Mouse (Mus musculus) hindbrain, embryonic 11.5 days (tissue): Measurements from ENCODE around the gene 1600002K03Rik. TPM values are rescaled to one million over a fixed set of nuclear protein-coding genes. Genes with fewer than 3 reads are reported as not detected.
"Not testable (repeated sequence)": the region's sequence is repeated elsewhere in the genome, so short reads cannot be mapped to it uniquely, and the experiment has no call there.

ENCODE experiments used
- ATAC-seq: fragments of 200-750 bp; cut with Nextera tagmentation; 2 replicates; pipeline ENCODE4 v1.8.0; 2017; ENCODE audit warnings: mild to moderate bottlenecking, moderate TSS enrichment, moderate library complexity; ENCODE audit not compliant: low FRiP score
- DNase-seq: peaks from one replicate; pipeline ENCODE4 v3.0.0-alpha.2; 2015; ENCODE audit warnings: low spot score
- H3K27ac ChIP-seq: fragments of 300-500 bp; sonication (generic); 2 replicates; pipeline ENCODE4 v1.5.1; 2014; ENCODE audit warnings: mild to moderate bottlenecking, low read depth, low read length
- H3K27me3 ChIP-seq: fragments of 300-500 bp; sonication (generic); 2 replicates; pipeline ENCODE4 v1.6.1; 2014; ENCODE audit warnings: mild to moderate bottlenecking, low read length, moderate library complexity, mixed read lengths; ENCODE audit not compliant: control insufficient read depth, insufficient read depth
- H3K36me3 ChIP-seq: fragments of 300-500 bp; sonication (generic); 2 replicates; pipeline ENCODE4 v1.6.1; 2014; ENCODE audit warnings: mild to moderate bottlenecking, low read length, moderate library complexity, mixed read lengths; ENCODE audit not compliant: control insufficient read depth, insufficient read depth
- H3K4me1 ChIP-seq: fragments of 300-500 bp; sonication (generic); replicated peaks from 2 replicates; pipeline ENCODE4 v1.6.1; 2014; ENCODE audit warnings: low read length, mixed read lengths; ENCODE audit not compliant: control insufficient read depth, insufficient read depth
- H3K4me2 ChIP-seq: fragments of 300-500 bp; sonication (generic); replicated peaks from 2 replicates; pipeline ENCODE4 v1.6.1; 2014; ENCODE audit warnings: mild to moderate bottlenecking, low read depth, low read length
- H3K4me3 ChIP-seq: fragments of 300-500 bp; sonication (generic); 2 replicates; pipeline ENCODE4 v1.5.1; 2014; ENCODE audit warnings: low read depth, low read length
- H3K9ac ChIP-seq: fragments of 300-500 bp; sonication (generic); 2 replicates; pipeline ENCODE4 v1.6.1; 2014; ENCODE audit warnings: low read depth, low read length
- H3K9me3 ChIP-seq: fragments of 300-500 bp; sonication (generic); 2 replicates; pipeline ENCODE4 v1.6.1; 2016; ENCODE audit warnings: low read length; ENCODE audit not compliant: control insufficient read depth
- WGBS: fragments of 180-500 bp; shearing (Covaris S2); extraction: QIAGEN DNeasy Blood & Tissue Kit; methylation state at CpG from one replicate; pipeline ENCODE4 v1.1.7; 2014; 5-methylcytosine and 5-hydroxymethylcytosine counted together
- polyA plus RNA-seq: library from polyadenylated mRNA; unstranded; fragments of >200 nt; fragmentation: Nextera tagmentation; extraction: Ambion mirVana; gene quantifications from 2 replicates; pipeline ENCODE4 v1.2.1, GENCODE M21; 2014

The 1600002K03Rik gene
- polyA plus RNA-seq, 1 experiment from 2014 or later: 7.6 TPM

- ATAC-seq (no peak), DNase-seq (no peak)
- Histone ChIP-seq H3K4me1 (peaks cover 11% of the 10 kb centered on the region; the same call in 1 of the 2 replicates), H3K27ac (peak overlapping the region; percentile 19; the same call in 1 of the 2 replicates), H3K4me2 (no peak overlapping the region), H3K27me3 (no peaks in the 10 kb centered on the region), H3K36me3 (no peaks in the 10 kb centered on the region), H3K9ac (no peak overlapping the region), H3K9me3 (no peaks in the 10 kb centered on the region), H3K4me3 (no peak overlapping the region)
- WGBS: 33% methylated on average over 1 of the region's 1 CpGs
Measured at GRCm38 (mm10) chr10:80207201-80207600, 34.5 kb downstream of the 1600002K03Rik start.

GRCm38 (mm10) chr10:80207676-80208075 is 34.9 kb downstream of the 1600002K03Rik start:
- H3K9me3 ChIP-seq: no peaks in the 10 kb centered on the region
- DNase-seq (no peak), ATAC-seq (no peak)
- H3K27ac ChIP-seq: peak overlapping the region; percentile 18; the same call in 1 of the 2 replicates
- H3K36me3 ChIP-seq: no peaks in the 10 kb centered on the region
- H3K4me3 ChIP-seq: no peak overlapping the region
- peaks cover 11% of the 10 kb centered on the region; the same call in 1 of the 2 replicates for H3K4me1 ChIP-seq
- H3K4me2 ChIP-seq: no peak overlapping the region
- H3K27me3 ChIP-seq: no peaks in the 10 kb centered on the region
- no peak overlapping the region for H3K9ac ChIP-seq
- 25% methylated on average over 10 of the region's 10 CpGs for WGBS

GRCm38 (mm10) chr10:80208248-80208647 is 35.5 kb downstream of the 1600002K03Rik start:
- Histone ChIP-seq H3K9me3 (no peaks in the 10 kb centered on the region), H3K27ac (0 out of 2 replicates have a peak overlapping the region, but pooled peaks have one; percentile 19), H3K9ac (no peak overlapping the region), H3K4me1 (peaks cover 11% of the 10 kb centered on the region; the same call in 1 of the 2 replicates), H3K4me3 (no peak overlapping the region), H3K4me2 (no peak overlapping the region), H3K36me3 (no peaks in the 10 kb centered on the region), H3K27me3 (no peaks in the 10 kb centered on the region)
- no peak for ATAC-seq
- 68% methylated on average over 4 of the region's 4 CpGs for WGBS
- DNase-seq: no peak

- peak overlapping the region; percentile 19; the same call in 1 of the 2 replicates for H3K27ac ChIP-seq
- DNase-seq: peak; percentile 67
Measured at GRCm38 (mm10) chr10:80208841-80209371, 36.2 kb downstream of the 1600002K03Rik start.

GRCm38 (mm10) chr10:80211547-80212103 is 38.9 kb downstream of the 1600002K03Rik start:
- not testable (repeated sequence) for H3K9ac ChIP-seq, H3K9me3 ChIP-seq, H3K4me3 ChIP-seq, H3K27ac ChIP-seq, H3K4me2 ChIP-seq, H3K36me3 ChIP-seq, H3K27me3 ChIP-seq, DNase-seq, ATAC-seq
- WGBS: 76% methylated on average over 7 of the region's 7 CpGs
- peaks cover 12% of the 10 kb centered on the region; the same call in 1 of the 2 replicates for H3K4me1 ChIP-seq

More at GRCm38 (mm10) chr10:80208841-80209371, 36.2 kb downstream of the 1600002K03Rik start:
- Histone ChIP-seq H3K9me3 (no peaks in the 10 kb centered on the region), H3K4me3 (no peak overlapping the region; the same call in 1 of the 2 replicates), H3K4me1 (peaks cover 9% of the 10 kb centered on the region; the same call in 1 of the 2 replicates), H3K4me2 (peak overlapping the region; percentile 32), H3K36me3 (no peaks in the 10 kb centered on the region), H3K9ac (no peak overlapping the region), H3K27me3 (no peaks in the 10 kb centered on the region)
- peak; percentile 67 for ATAC-seq
- 4% methylated on average over 24 of the region's 24 CpGs for WGBS

GRCm38 (mm10) chr10:80215048-80215772 is 42.5 kb downstream of the 1600002K03Rik start:
- DNase-seq (no peak), ATAC-seq (no peak)
- Histone ChIP-seq H3K4me2 (no peak overlapping the region), H3K9me3 (no peaks in the 10 kb centered on the region), H3K27ac (peak overlapping the region; percentile 36; the same call in 1 of the 2 replicates), H3K36me3 (no peaks in the 10 kb centered on the region), H3K9ac (peak overlapping the region; percentile 57), H3K27me3 (no peaks in the 10 kb centered on the region), H3K4me1 (peaks cover 4% of the 10 kb centered on the region; the same call in 1 of the 2 replicates), H3K4me3 (no peak overlapping the region)
- 14% methylated on average over 16 of the region's 16 CpGs for WGBS

- Histone ChIP-seq H3K4me2 (no peak overlapping the region), H3K36me3 (no peaks in the 10 kb centered on the region), H3K9ac (no peak overlapping the region), H3K9me3 (no peaks in the 10 kb centered on the region), H3K27ac (no peak overlapping the region), H3K4me3 (no peak overlapping the region), H3K27me3 (no peaks in the 10 kb centered on the region), H3K4me1 (peaks cover under 1% of the 10 kb centered on the region; the same call in 1 of the 2 replicates)
- DNase-seq (no peak), ATAC-seq (no peak)
- WGBS: 43% methylated on average over 6 of the region's 9 CpGs
Measured at GRCm38 (mm10) chr10:80220676-80221075, 47.9 kb downstream of the 1600002K03Rik start.

- H3K27me3 ChIP-seq, H3K4me3 ChIP-seq, H3K9ac ChIP-seq, ATAC-seq, H3K4me1 ChIP-seq, H3K27ac ChIP-seq, H3K36me3 ChIP-seq, H3K4me2 ChIP-seq, H3K9me3 ChIP-seq, DNase-seq: not testable (repeated sequence)
- WGBS: 84% methylated on average over 2 of the region's 2 CpGs
Measured at GRCm38 (mm10) chr10:80223137-80223536, 50.4 kb downstream of the 1600002K03Rik start.
